Mouse (Mus musculus) embryonic facial prominence, embryonic 12.5 days (tissue): ENCODE data around the gene Bpnt1. TPM values are rescaled to one million over a fixed set of nuclear protein-coding genes. Genes with fewer than 3 reads are reported as not detected.
A peak's percentile ranks its signal among the peaks of the same experiment; 100 is the strongest.

Source experiments
- ATAC-seq: fragments of 200-750 bp; cut with Nextera tagmentation; 2 replicates; pipeline ENCODE4 v1.8.0; 2017; ENCODE audit not compliant: insufficient number of reproducible peaks, insufficient read depth, low FRiP score, low TSS enrichment
- H3K27ac ChIP-seq: fragments of 300-500 bp; sonication (generic); 2 replicates; pipeline ENCODE4 v1.5.1; 2016; ENCODE audit warnings: mild to moderate bottlenecking
- H3K27me3 ChIP-seq: fragments of 300-500 bp; sonication (generic); 2 replicates; pipeline ENCODE4 v1.6.1; 2016; ENCODE audit warnings: mild to moderate bottlenecking, moderate library complexity
- H3K36me3 ChIP-seq: fragments of 300-500 bp; sonication (generic); 2 replicates; pipeline ENCODE4 v1.6.1; 2016; ENCODE audit warnings: mild to moderate bottlenecking
- H3K4me1 ChIP-seq: fragments of 300-500 bp; sonication (generic); 2 replicates; pipeline ENCODE4 v1.6.1; 2016
- H3K4me2 ChIP-seq: fragments of 300-500 bp; sonication (generic); replicated peaks from 2 replicates; pipeline ENCODE4 v1.6.1; 2016; ENCODE audit warnings: mild to moderate bottlenecking, moderate library complexity
- H3K4me3 ChIP-seq: fragments of 300-500 bp; sonication (generic); 2 replicates; pipeline ENCODE4 v1.5.1; 2016; ENCODE audit warnings: mild to moderate bottlenecking
- H3K9ac ChIP-seq: fragments of 300-500 bp; sonication (generic); 2 replicates; pipeline ENCODE4 v1.6.1; 2016; ENCODE audit warnings: mild to moderate bottlenecking, moderate library complexity
- H3K9me3 ChIP-seq: fragments of 300-500 bp; sonication (generic); 2 replicates; pipeline ENCODE4 v1.6.1; 2016; ENCODE audit warnings: mild to moderate bottlenecking, moderate library complexity
- WGBS: fragments of 180-500 bp; shearing (Covaris S2); methylation state at CpG from one replicate; pipeline ENCODE4 v1.1.7; 2016; 5-methylcytosine and 5-hydroxymethylcytosine counted together
- polyA plus RNA-seq: library from polyadenylated mRNA; unstranded; fragments of >200 nt; fragmentation: Nextera tagmentation; extraction: Ambion mirVana; gene quantifications from 2 replicates; pipeline ENCODE4 v1.2.1, GENCODE M21; 2016

Bpnt1 gene
- polyA plus RNA-seq, 1 experiment from 2014 or later, result 26.5 TPM

DNA sequence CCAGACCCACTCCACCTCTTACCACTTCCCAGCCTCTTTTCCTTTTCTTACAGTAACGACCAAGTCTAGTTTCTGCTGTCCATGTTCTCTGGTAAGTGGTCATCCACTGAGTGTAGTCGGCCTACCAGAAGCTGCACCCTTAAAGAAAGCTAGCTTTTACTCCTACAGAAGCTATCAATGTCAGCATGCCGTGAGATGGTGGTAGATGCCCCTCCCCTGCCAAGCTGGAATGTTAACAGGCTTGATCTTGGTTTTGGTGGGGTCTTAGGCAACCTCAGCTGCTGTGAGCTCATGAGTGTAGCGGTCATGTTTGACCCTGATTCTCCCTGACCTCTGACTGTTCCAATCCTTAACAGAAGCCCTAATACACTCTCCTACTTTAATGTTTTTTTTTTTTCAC is 26.3 kb downstream of the Bpnt1 start:
- Histone ChIP-seq H3K9ac (no peak overlapping the region), H3K4me3 (no peak overlapping the region), H3K27me3 (no peaks in the 10 kb centered on the region), H3K27ac (no peak overlapping the region), H3K4me1 (no peaks in the 10 kb centered on the region), H3K36me3 (peaks cover 31% of the 10 kb centered on the region), H3K4me2 (no peak overlapping the region), H3K9me3 (no peaks in the 10 kb centered on the region)
- no peak for ATAC-seq
- WGBS, result 84% methylated on average over 4 of the region's 4 CpGs

DNA sequence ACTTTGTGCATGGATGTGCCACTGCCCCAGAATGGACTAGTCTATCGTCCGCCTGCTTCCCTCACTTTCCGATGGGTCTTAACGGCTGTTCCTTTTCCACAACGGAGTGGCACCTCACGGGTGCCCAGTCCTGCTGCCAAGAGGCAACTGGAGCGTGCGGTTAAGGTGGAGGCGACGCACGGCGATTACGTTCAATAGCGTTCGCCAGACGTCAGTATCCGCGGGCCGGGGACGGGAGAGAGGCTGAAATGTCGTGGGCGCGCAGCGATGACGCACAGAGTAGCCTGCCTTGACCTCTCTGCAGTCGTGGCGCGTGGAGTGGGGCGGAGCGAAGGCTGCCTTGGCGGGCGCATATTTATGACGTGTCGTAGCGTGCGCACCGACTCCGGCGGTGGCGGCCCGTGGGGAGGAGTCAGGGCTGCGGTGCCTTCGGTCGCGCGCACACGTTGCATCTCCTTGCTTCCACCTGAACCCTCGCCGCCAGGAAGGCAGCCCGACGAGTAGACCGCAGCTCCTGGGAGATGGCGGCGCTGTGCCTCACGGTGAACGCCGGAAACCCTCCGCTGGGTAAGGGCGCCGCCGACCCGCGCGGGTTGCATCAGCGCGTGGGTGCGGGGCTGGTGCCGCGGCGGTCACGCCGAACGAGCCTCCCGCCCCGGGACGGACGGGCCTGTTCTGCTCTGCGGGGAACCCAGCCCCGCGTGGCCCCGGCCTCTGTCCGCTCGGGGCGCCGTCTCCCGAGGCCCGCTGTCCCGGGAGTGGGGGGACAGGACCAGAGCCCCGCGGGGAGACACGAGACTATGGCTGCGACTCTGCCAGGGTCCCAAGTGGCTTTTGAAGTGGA is 30.9 kb downstream of the Bpnt1 start, which contains the start of gene Eprs:
TSS of gene Eprs (plus strand) at position 368 of the 844 bp plus-strand sequence.
- ATAC-seq, result peak; percentile 97
- peak within 1 kb of the TSS; percentile 90 for H3K9ac ChIP-seq
- peak within 1 kb of the TSS; percentile 93 for H3K27ac ChIP-seq
- peaks cover 8% of the 10 kb centered on the region for H3K36me3 ChIP-seq
- WGBS, result under 1% methylated on average over 92 of the region's 92 CpGs
- H3K4me1 ChIP-seq, result peaks cover 16% of the 10 kb centered on the region
- H3K27me3 ChIP-seq, result no peaks in the 10 kb centered on the region
- H3K9me3 ChIP-seq, result no peaks in the 10 kb centered on the region
- H3K4me3 ChIP-seq, result peak within 1 kb of the TSS; percentile 92
- peak within 1 kb of the TSS; percentile 72 for H3K4me2 ChIP-seq

DNA sequence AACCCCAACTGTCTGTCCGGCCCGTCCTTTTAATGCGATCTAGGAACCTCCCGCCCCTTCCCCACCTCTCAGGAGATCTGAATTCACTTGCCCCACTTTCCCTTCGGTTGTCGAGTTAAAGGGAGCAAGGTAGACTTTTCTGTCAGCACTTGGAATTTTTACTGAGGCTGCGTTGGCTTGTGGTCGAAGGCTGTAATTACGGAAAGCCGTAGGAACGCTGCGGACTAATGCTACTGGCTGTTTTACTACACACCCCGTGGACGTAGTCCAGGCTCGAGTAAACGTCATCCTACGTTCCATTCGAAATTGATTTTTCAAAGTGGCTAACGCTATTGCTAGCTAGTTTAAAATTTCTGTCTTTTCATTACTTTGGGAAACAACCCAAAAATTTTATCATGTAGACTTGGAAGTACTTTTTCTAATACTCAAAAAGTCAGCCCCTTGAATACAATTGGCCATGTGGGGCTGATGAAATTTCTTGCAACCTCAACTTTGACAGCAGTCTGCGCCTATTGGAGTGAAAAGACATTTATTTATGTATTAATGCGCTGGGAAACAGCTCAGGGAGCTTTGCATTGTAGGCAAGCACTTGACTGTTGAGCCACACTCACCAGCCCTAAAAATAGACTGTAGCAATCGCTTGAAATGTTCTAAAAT is 31.7 kb downstream of the Bpnt1 start:
- Histone ChIP-seq H3K36me3 (peaks cover 5% of the 10 kb centered on the region; the same call in 1 of the 2 replicates), H3K27me3 (no peaks in the 10 kb centered on the region), H3K4me2 (peak overlapping the region; percentile 72), H3K4me3 (peak overlapping the region; percentile 92), H3K27ac (peak overlapping the region; percentile 93), H3K9ac (peak overlapping the region; percentile 90), H3K4me1 (peaks cover 16% of the 10 kb centered on the region), H3K9me3 (no peaks in the 10 kb centered on the region)
- ATAC-seq, result peak; percentile 50; the same call in 1 of the 2 replicates
- WGBS, result 4% methylated on average over 22 of the region's 22 CpGs

- 46% methylated on average over 6 of the region's 6 CpGs for WGBS
- H3K9ac ChIP-seq, result peak overlapping the region; percentile 90
- H3K27me3 ChIP-seq, result no peaks in the 10 kb centered on the region
- H3K4me3 ChIP-seq, result peak overlapping the region; percentile 92
- no peaks in the 10 kb centered on the region for H3K9me3 ChIP-seq
- peak overlapping the region; percentile 72 for H3K4me2 ChIP-seq
- peaks cover 16% of the 10 kb centered on the region for H3K4me1 ChIP-seq
- no peak for ATAC-seq
- peaks cover under 1% of the 10 kb centered on the region; the same call in 1 of the 2 replicates for H3K36me3 ChIP-seq
- no peak overlapping the region for H3K27ac ChIP-seq
These were observed 32.2 kb downstream of the Bpnt1 start for GRCm38 (mm10) chr1:185364183-185364540.

- H3K27ac ChIP-seq, result no peak overlapping the region
- no peak overlapping the region for H3K4me2 ChIP-seq
- H3K4me1 ChIP-seq, result peaks cover 16% of the 10 kb centered on the region
- H3K9me3 ChIP-seq, result no peaks in the 10 kb centered on the region
- H3K36me3 ChIP-seq, result peaks cover 22% of the 10 kb centered on the region
- no peak overlapping the region for H3K9ac ChIP-seq
- WGBS, result 85% methylated on average over 6 of the region's 6 CpGs
- no peak for ATAC-seq
- no peak overlapping the region for H3K4me3 ChIP-seq
- no peaks in the 10 kb centered on the region for H3K27me3 ChIP-seq
These were observed 35.4 kb downstream of the Bpnt1 start for GRCm38 (mm10) chr1:185367383-185367782.

- peaks cover 6% of the 10 kb centered on the region; the same call in 1 of the 2 replicates for H3K4me1 ChIP-seq
- H3K9ac ChIP-seq, result no peak overlapping the region
- ATAC-seq, result no peak
- 93% methylated on average over 6 of the region's 6 CpGs for WGBS
- H3K9me3 ChIP-seq, result no peaks in the 10 kb centered on the region
- H3K36me3 ChIP-seq, result peaks cover 40% of the 10 kb centered on the region
- no peak overlapping the region for H3K4me3 ChIP-seq
- H3K4me2 ChIP-seq, result no peak overlapping the region
- no peak overlapping the region for H3K27ac ChIP-seq
- H3K27me3 ChIP-seq, result no peaks in the 10 kb centered on the region
These were observed 38.0 kb downstream of the Bpnt1 start for GRCm38 (mm10) chr1:185369979-185370378.

GRCm38 (mm10) chr1:185376390-185376789 is 44.4 kb downstream of the Bpnt1 start:
- H3K9ac ChIP-seq, result no peak overlapping the region
- no peak overlapping the region for H3K4me2 ChIP-seq
- no peak for ATAC-seq
- H3K4me1 ChIP-seq, result no peaks in the 10 kb centered on the region
- no peaks in the 10 kb centered on the region for H3K27me3 ChIP-seq
- peaks cover 74% of the 10 kb centered on the region for H3K36me3 ChIP-seq
- no peaks in the 10 kb centered on the region for H3K9me3 ChIP-seq
- no peak overlapping the region for H3K4me3 ChIP-seq
- no peak overlapping the region for H3K27ac ChIP-seq

DNA sequence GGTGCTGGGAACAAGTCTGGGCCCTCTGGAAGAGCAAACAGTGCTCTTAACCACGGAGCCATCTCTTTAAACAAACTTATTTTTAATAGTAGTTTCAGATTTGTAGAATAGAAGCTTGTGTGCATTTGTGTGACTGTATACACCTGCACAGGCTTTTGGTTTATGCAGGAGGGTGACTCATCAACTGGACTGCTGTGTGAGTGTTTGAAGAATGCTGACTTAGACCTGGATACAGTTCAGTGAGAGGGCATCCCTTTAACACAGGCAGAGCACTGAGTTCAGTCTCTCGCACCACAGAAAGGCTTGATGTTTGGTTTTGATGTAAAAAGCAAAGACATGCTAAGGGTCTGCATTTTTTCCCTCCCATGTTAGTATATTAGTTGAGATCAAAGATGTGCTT is 45.5 kb downstream of the Bpnt1 start:
- peaks cover 76% of the 10 kb centered on the region for H3K36me3 ChIP-seq
- no peak overlapping the region for H3K27ac ChIP-seq
- no peaks in the 10 kb centered on the region for H3K4me1 ChIP-seq
- WGBS, result 92% methylated on average over 2 of the region's 2 CpGs
- H3K9me3 ChIP-seq, result no peaks in the 10 kb centered on the region
- H3K9ac ChIP-seq, result no peak overlapping the region
- H3K4me3 ChIP-seq, result no peak overlapping the region
- no peak overlapping the region for H3K4me2 ChIP-seq
- H3K27me3 ChIP-seq, result no peaks in the 10 kb centered on the region
- ATAC-seq, result no peak

DNA sequence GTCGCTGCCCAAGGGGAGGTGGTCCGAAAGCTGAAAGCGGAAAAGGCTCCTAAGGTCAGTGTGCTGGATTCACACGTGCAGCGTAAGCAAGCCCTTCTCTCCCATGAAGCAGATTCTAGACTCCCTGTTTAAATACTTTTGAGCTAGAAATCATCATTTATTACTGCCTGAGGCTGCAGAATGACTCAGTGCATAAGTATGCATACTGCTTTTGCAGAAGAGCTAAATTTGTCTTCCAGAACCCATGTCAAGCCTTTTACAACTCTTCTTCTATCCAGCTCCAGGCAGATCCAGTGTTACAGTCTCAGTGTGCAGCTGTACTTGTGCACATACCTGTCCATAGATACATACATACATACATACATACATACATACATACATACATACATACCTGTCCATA is 69.7 kb downstream of the Bpnt1 start:
- H3K36me3 ChIP-seq, result peaks cover 65% of the 10 kb centered on the region
- WGBS, result 97% methylated on average over 5 of the region's 5 CpGs
- no peak overlapping the region for H3K4me2 ChIP-seq
- no peak overlapping the region for H3K27ac ChIP-seq
- no peaks in the 10 kb centered on the region for H3K9me3 ChIP-seq
- no peak overlapping the region for H3K4me3 ChIP-seq
- H3K4me1 ChIP-seq, result no peaks in the 10 kb centered on the region
- H3K27me3 ChIP-seq, result no peaks in the 10 kb centered on the region
- no peak overlapping the region for H3K9ac ChIP-seq
- no peak for ATAC-seq

DNA sequence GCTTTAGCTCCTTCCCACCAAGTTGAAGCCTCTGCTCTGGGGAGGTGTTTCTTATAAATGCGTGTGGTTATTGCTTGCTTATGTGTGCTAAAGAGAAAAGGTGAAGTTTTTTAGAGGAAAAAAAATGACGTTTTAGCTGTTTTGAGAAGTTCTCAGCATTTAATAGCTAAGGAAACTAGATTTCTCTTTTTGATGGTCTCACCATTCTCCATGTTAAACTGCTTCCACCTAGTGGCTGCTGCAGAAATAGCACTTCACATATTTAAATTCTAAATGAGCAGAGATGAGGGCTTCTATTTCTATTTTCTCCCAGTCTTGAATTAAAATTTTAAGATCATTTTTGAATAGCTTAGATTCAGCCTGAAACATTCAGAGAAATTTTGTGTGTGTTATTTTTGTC is 72.1 kb downstream of the Bpnt1 start:
- Histone ChIP-seq H3K9ac (no peak overlapping the region), H3K4me3 (no peak overlapping the region), H3K4me2 (no peak overlapping the region), H3K9me3 (no peaks in the 10 kb centered on the region), H3K27ac (no peak overlapping the region), H3K36me3 (peaks cover 67% of the 10 kb centered on the region), H3K4me1 (no peaks in the 10 kb centered on the region), H3K27me3 (no peaks in the 10 kb centered on the region)
- ATAC-seq, result no peak
- WGBS, result 43% methylated on average over 2 of the region's 2 CpGs

DNA sequence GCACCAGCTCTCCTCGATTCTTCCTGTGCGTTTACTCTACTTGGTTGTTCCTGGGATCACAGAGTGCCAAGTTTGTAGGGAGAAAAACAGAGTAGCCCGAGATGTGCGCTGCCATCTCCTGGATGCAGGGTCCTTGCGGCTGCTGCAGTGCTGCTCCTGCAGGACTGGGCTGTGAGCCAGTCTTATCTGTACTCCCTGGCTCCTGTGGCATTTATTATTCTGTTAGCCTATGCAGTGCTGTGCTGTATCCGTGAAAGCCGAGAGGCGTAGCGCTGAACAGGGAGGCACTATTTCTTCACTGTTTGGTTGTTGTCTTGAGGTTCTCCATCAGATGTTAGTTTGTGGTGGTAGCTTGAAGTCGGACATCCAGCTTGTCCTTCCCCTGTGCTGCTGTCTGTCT is 74.0 kb downstream of the Bpnt1 start:
- ATAC-seq, result no peak
- WGBS, result 94% methylated on average over 10 of the region's 10 CpGs
- peaks cover 67% of the 10 kb centered on the region for H3K36me3 ChIP-seq

More for the DNA sequence above, 74.0 kb downstream of the Bpnt1 start:
- Histone ChIP-seq H3K4me2 (no peak overlapping the region), H3K9me3 (no peaks in the 10 kb centered on the region), H3K27ac (no peak overlapping the region), H3K9ac (no peak overlapping the region), H3K27me3 (no peaks in the 10 kb centered on the region), H3K4me3 (no peak overlapping the region), H3K4me1 (no peaks in the 10 kb centered on the region)
